ENCODE assay signal across 12 mouse cellular contexts in the genomic region with DNA sequence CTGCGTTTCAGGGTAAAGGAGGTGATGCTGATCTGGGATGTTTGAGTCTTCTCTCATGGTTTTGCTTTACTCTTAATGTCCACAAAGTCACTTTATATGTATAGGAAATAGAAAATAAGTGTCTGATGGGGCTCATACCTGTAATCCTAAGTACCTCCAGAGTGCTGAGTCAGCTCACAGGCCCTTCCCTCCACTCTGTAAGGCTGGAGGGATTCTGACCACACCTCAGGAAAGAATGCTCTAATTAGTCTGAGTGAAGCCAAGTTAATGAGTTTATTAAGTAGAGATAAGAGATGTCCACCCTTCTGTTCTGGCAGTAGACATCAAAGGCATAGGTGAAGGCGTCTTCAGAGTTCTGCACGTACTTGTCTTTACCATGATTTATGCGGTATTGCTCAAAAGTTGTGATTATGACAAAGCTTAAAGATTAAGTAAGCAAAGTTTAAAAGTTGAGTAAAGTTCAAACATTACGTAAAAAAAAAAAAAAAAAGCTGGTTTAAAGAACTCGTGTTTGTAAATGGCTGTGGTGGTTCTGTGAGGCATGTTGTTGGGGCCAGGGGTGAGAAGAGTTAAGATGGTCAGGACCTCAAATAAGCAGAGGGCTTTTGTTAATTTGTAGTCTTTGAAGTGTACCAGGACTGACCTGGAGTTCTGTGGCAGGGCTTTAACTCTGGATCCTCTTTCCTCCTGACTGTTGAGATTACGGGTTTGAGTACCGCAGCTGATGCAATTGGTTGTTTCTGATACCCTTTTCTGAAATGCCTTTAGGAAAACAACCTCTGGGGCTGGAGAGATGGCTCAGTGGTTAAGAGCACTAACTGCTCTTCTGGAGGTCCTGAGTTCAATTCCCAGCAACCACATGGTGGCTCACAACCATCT. TPM values are rescaled to one million over a fixed set of nuclear protein-coding genes. Genes with fewer than 3 reads are reported as not detected.
DNase-seq lines count a peak whose midpoint lies in the region; ATAC-seq and TF ChIP-seq lines count a peak whose summit lies in the region.
"Had no signal": no experiment of that assay in that cellular context is flagged by ENCODE, and none has a peak within 500 bp of the region (broad histone marks: within the 10 kb centered on the region; RNA-seq: fewer than 3 reads in every experiment).

No protein-coding gene starts in this region.

- no peaks in the 10 kb centered on the region for H3K9me3 ChIP-seq in heart, embryonic 14.5 days (ENCODE audit: control insufficient read depth, low read length)
- H3K9me3 ChIP-seq in neural tube, embryonic 12.5 days = no peaks in the 10 kb centered on the region
- H3K9me3 ChIP-seq in neural tube, embryonic 15.5 days (replicated peaks) = no peaks in the 10 kb centered on the region
- H3K9me3 ChIP-seq in intestine, embryonic 16.5 days (ENCODE audit: control insufficient read depth, low read length) = no peaks in the 10 kb centered on the region
- no peaks in the 10 kb centered on the region for H3K9me3 ChIP-seq in stomach, embryonic 15.5 days
- H3K9me3 ChIP-seq in midbrain, postnatal 0 days (ENCODE audit: low read length) = no peaks in the 10 kb centered on the region

- intact Hi-C loops in left cerebral cortex, adult 2 months (cut with DNase I) = no loop called here

- H3K27me3 ChIP-seq in heart, embryonic 14.5 days (ENCODE audit: control insufficient read depth, insufficient read depth, low read length) = no peaks in the 10 kb centered on the region
- H3K27me3 ChIP-seq in neural tube, embryonic 12.5 days (replicated peaks) = no peaks in the 10 kb centered on the region
- H3K27me3 ChIP-seq in neural tube, embryonic 15.5 days (replicated peaks) = no peaks in the 10 kb centered on the region
- no peaks in the 10 kb centered on the region for H3K27me3 ChIP-seq in intestine, embryonic 16.5 days (replicated peaks; ENCODE audit: control insufficient read depth, insufficient read depth, low read length)
- H3K27me3 ChIP-seq in stomach, embryonic 15.5 days (replicated peaks) = no peaks in the 10 kb centered on the region
- H3K27me3 ChIP-seq in midbrain, postnatal 0 days (ENCODE audit: insufficient read depth, low read length) = no peaks in the 10 kb centered on the region

- peaks cover 6 to 33% of the 10 kb centered on the region in 2 experiments for H3K4me1 ChIP-seq in heart, embryonic 14.5 days (ENCODE audit: control insufficient read depth in 2 of 2, insufficient read depth in 2 of 2, low read length in 2 of 2)
- H3K4me1 ChIP-seq in neural tube, embryonic 12.5 days = peaks cover 19% of the 10 kb centered on the region
- peaks cover 39% of the 10 kb centered on the region for H3K4me1 ChIP-seq in neural tube, embryonic 15.5 days
- H3K4me1 ChIP-seq in intestine, embryonic 16.5 days (ENCODE audit: control insufficient read depth, insufficient read depth, low read length) = peaks cover 29% of the 10 kb centered on the region
- peaks cover 23% of the 10 kb centered on the region for H3K4me1 ChIP-seq in stomach, embryonic 15.5 days
- H3K4me1 ChIP-seq in midbrain, postnatal 0 days (ENCODE audit: insufficient read depth, low read length) = peaks cover 12% of the 10 kb centered on the region; the same call in 1 of the 2 replicates

- H3K36me3 ChIP-seq in heart, embryonic 14.5 days (ENCODE audit: control insufficient read depth, insufficient read depth, low read length) = no peaks in the 10 kb centered on the region
- H3K36me3 ChIP-seq in neural tube, embryonic 12.5 days = no peaks in the 10 kb centered on the region
- no peaks in the 10 kb centered on the region for H3K36me3 ChIP-seq in neural tube, embryonic 15.5 days
- H3K36me3 ChIP-seq in intestine, embryonic 16.5 days (ENCODE audit: control insufficient read depth, insufficient read depth, low read length) = no peaks in the 10 kb centered on the region
- H3K36me3 ChIP-seq in stomach, embryonic 15.5 days = no peaks in the 10 kb centered on the region
- H3K36me3 ChIP-seq in midbrain, postnatal 0 days (ENCODE audit: insufficient read depth, low read length) = no peaks in the 10 kb centered on the region

- H3K9ac ChIP-seq in heart, embryonic 14.5 days (ENCODE audit: low read length) = no peak overlapping the region
- no peak overlapping the region for H3K9ac ChIP-seq in neural tube, embryonic 12.5 days
- H3K9ac ChIP-seq in neural tube, embryonic 15.5 days (replicated peaks) = no peak overlapping the region
- H3K9ac ChIP-seq in intestine, embryonic 16.5 days (ENCODE audit: low read depth, low read length) = peak overlapping the region; percentile 39; the same call in 1 of the 2 replicates
- H3K9ac ChIP-seq in stomach, embryonic 15.5 days = no peak overlapping the region
- H3K9ac ChIP-seq in midbrain, postnatal 0 days (replicated peaks; ENCODE audit: low read length, poor library complexity, severe bottlenecking) = no peak overlapping the region

- WGBS in heart, embryonic 14.5 days = 75% methylated on average over 8 of the region's 8 CpGs
- WGBS in neural tube, embryonic 12.5 days = 86% methylated on average over 8 of the region's 8 CpGs
- 83% methylated on average over 8 of the region's 8 CpGs for WGBS in neural tube, embryonic 15.5 days
- WGBS in intestine, embryonic 16.5 days = 52% methylated on average over 8 of the region's 8 CpGs
- WGBS in stomach, embryonic 15.5 days = 54% methylated on average over 8 of the region's 8 CpGs
- 91% methylated on average over 8 of the region's 8 CpGs for WGBS in midbrain, postnatal 0 days

- ATAC-seq in heart, embryonic 14.5 days (ENCODE audit: insufficient number of reproducible peaks, insufficient read depth, low FRiP score, low read depth) = no peak
- ATAC-seq in neural tube, embryonic 12.5 days (ENCODE audit: low FRiP score, low read depth) = no peak
- no peak for ATAC-seq in neural tube, embryonic 15.5 days (ENCODE audit: low FRiP score)
- peak; percentile 54 for ATAC-seq in intestine, embryonic 16.5 days
- ATAC-seq in stomach, embryonic 15.5 days (ENCODE audit: insufficient read depth, low FRiP score, low read depth) = no peak
- ATAC-seq in midbrain, postnatal 0 days (ENCODE audit: low FRiP score) = no peak

- DNase-seq in heart, adult 9 months (ENCODE audit: low spot score in 2 of 2) = no peak
- no peak for DNase-seq in left cerebral cortex, adult 2 months (ENCODE audit: extremely low spot score in 1 of 2, low spot score in 2 of 2)
- DNase-seq in midbrain, postnatal 0 days (ENCODE audit: low spot score) = no peak
- DNase-seq: heart, adult 2 months; layer of hippocampus, postnatal 36 days; right cerebral cortex, postnatal 14 days; thymus, postnatal 36 days had no signal

- no peak for TF ChIP-seq CTCF in left cerebral cortex, adult 2 months (IDR thresholded peaks at IDR 0.05)
- TF ChIP-seq CTCF in midbrain, postnatal 0 days (IDR thresholded peaks at IDR 0.05) = no peak

- peak overlapping the region; percentile 95 for H3K4me2 ChIP-seq in heart, embryonic 14.5 days (ENCODE audit: low read length)
- H3K4me2 ChIP-seq in neural tube, embryonic 12.5 days (replicated peaks) = 0 out of 2 replicates have a peak overlapping the region, but pooled peaks have one; percentile 99
- no peak overlapping the region for H3K4me2 ChIP-seq in neural tube, embryonic 15.5 days
- peak overlapping the region; percentile 69; the same call in 1 of the 2 replicates for H3K4me2 ChIP-seq in intestine, embryonic 16.5 days (ENCODE audit: low read depth, low read length)
- H3K4me2 ChIP-seq in stomach, embryonic 15.5 days = peak overlapping the region; percentile 81
- H3K4me2 ChIP-seq in midbrain, postnatal 0 days (ENCODE audit: low read depth, low read length, poor library complexity, severe bottlenecking) = no peak overlapping the region

- H3K27ac ChIP-seq in heart, embryonic 14.5 days (replicated peaks in 1 of 2; ENCODE audit: control insufficient read depth in 1 of 2, insufficient read depth in 1 of 2, low read depth in 2 of 2, low read length in 2 of 2) = peak overlapping the region in 1 of 2 experiments; percentile 87; a peak in 2 of 4 replicates
- no peak overlapping the region for H3K27ac ChIP-seq in neural tube, embryonic 12.5 days
- H3K27ac ChIP-seq in neural tube, embryonic 15.5 days (replicated peaks) = no peak overlapping the region
- H3K27ac ChIP-seq in intestine, embryonic 16.5 days (ENCODE audit: low read length) = peak overlapping the region; percentile 82
- H3K27ac ChIP-seq in stomach, embryonic 15.5 days = peak overlapping the region; percentile 89
- H3K27ac ChIP-seq in left cerebral cortex, adult 2 months = no peak overlapping the region
- no peak overlapping the region for H3K27ac ChIP-seq in midbrain, postnatal 0 days (ENCODE audit: low read depth, low read length)

- H3K4me3 ChIP-seq in heart, embryonic 14.5 days (ENCODE audit: control insufficient read depth in 1 of 2, insufficient read depth in 1 of 2, low read depth in 1 of 2, low read length in 2 of 2) = peak overlapping the region in 1 of 2 experiments; percentile 62; a peak in 1 of 4 replicates
- H3K4me3 ChIP-seq in neural tube, embryonic 12.5 days = no peak overlapping the region
- H3K4me3 ChIP-seq in neural tube, embryonic 15.5 days (replicated peaks) = no peak overlapping the region
- H3K4me3 ChIP-seq in intestine, embryonic 16.5 days (ENCODE audit: low read length) = peak overlapping the region; percentile 3; the same call in 1 of the 2 replicates
- H3K4me3 ChIP-seq in stomach, embryonic 15.5 days (replicated peaks) = no peak overlapping the region; the same call in 1 of the 2 replicates
- H3K4me3 ChIP-seq in left cerebral cortex, adult 2 months = no peak overlapping the region
- no peak overlapping the region for H3K4me3 ChIP-seq in midbrain, postnatal 0 days (ENCODE audit: low read depth, low read length)

RNA-seq across cellular contexts. Expression of gene Ncoa4, which starts 4.7 kb away (rescaled TPM):
- polyA plus RNA-seq in heart, embryonic 14.5 days (2014; fragmentation: Nextera tagmentation; extraction: Ambion mirVana) = 124 and 147 TPM in 2 replicates
- polyA plus RNA-seq in neural tube, embryonic 12.5 days (2016; fragmentation: Nextera tagmentation; extraction: Ambion mirVana) = 89.2 and 90.2 TPM in 2 replicates
- polyA plus RNA-seq in neural tube, embryonic 15.5 days (2015; fragmentation: Nextera tagmentation; extraction: Ambion mirVana) = 97.9 and 110 TPM in 2 replicates
- polyA plus RNA-seq in intestine, embryonic 16.5 days (2015; fragmentation: Nextera tagmentation; extraction: Ambion mirVana) = 208 and 249 TPM in 2 replicates
- polyA plus RNA-seq in stomach, embryonic 15.5 days (2015; fragmentation: Nextera tagmentation; extraction: Ambion mirVana) = 122 and 136 TPM in 2 replicates
- 10 to 100 TPM; 83.6 to 98.8 TPM for total RNA-seq in left cerebral cortex, adult 2 months (2021)
- total RNA-seq in midbrain, postnatal 0 days (2014; rRNA removed) = 117 and 151 TPM in 2 replicates
- 80.1 and 83.4 TPM in 2 replicates for polyA plus RNA-seq in midbrain, postnatal 0 days (2015; fragmentation: Nextera tagmentation; extraction: Ambion mirVana)

RNA-seq across cellular contexts. Expression of gene Msmb, which starts 22.6 kb away (rescaled TPM):
- polyA plus RNA-seq in heart, embryonic 14.5 days (2014; fragmentation: Nextera tagmentation; extraction: Ambion mirVana) = 0.55 TPM in 1 of 2 replicates, not detected in the other
- polyA plus RNA-seq in neural tube, embryonic 12.5 days (2016; fragmentation: Nextera tagmentation; extraction: Ambion mirVana) = not detected in 2 replicates
- not detected in 2 replicates for polyA plus RNA-seq in neural tube, embryonic 15.5 days (2015; fragmentation: Nextera tagmentation; extraction: Ambion mirVana)
- not detected in 2 replicates for polyA plus RNA-seq in intestine, embryonic 16.5 days (2015; fragmentation: Nextera tagmentation; extraction: Ambion mirVana)
- not detected in 2 replicates for polyA plus RNA-seq in stomach, embryonic 15.5 days (2015; fragmentation: Nextera tagmentation; extraction: Ambion mirVana)
- not detected for total RNA-seq in left cerebral cortex, adult 2 months (2021)
- total RNA-seq in midbrain, postnatal 0 days (2014; rRNA removed) = not detected in 2 replicates
- polyA plus RNA-seq in midbrain, postnatal 0 days (2015; fragmentation: Nextera tagmentation; extraction: Ambion mirVana) = not detected in 2 replicates
- total RNA-seq: heart, adult 2 months; layer of hippocampus, postnatal 36 days had no signal
- polyA plus RNA-seq: heart, adult 2 months had no signal

RNA-seq across cellular contexts. Expression of gene Timm23, which starts 37.3 kb away (rescaled TPM):
- 317 and 326 TPM in 2 replicates for polyA plus RNA-seq in heart, embryonic 14.5 days (2014; fragmentation: Nextera tagmentation; extraction: Ambion mirVana)
- 220 and 229 TPM in 2 replicates for polyA plus RNA-seq in neural tube, embryonic 12.5 days (2016; fragmentation: Nextera tagmentation; extraction: Ambion mirVana)
- polyA plus RNA-seq in neural tube, embryonic 15.5 days (2015; fragmentation: Nextera tagmentation; extraction: Ambion mirVana) = 251 and 260 TPM in 2 replicates
- 312 and 350 TPM in 2 replicates for polyA plus RNA-seq in intestine, embryonic 16.5 days (2015; fragmentation: Nextera tagmentation; extraction: Ambion mirVana)
- 203 and 260 TPM in 2 replicates for polyA plus RNA-seq in stomach, embryonic 15.5 days (2015; fragmentation: Nextera tagmentation; extraction: Ambion mirVana)
- 10 to 100 TPM; 56.1 to 75.8 TPM for total RNA-seq in left cerebral cortex, adult 2 months (2021)
- 107 and 113 TPM in 2 replicates for total RNA-seq in midbrain, postnatal 0 days (2014; rRNA removed)
- polyA plus RNA-seq in midbrain, postnatal 0 days (2015; fragmentation: Nextera tagmentation; extraction: Ambion mirVana) = 242 and 251 TPM in 2 replicates

RNA-seq across cellular contexts. Expression of gene Parg, which starts 37.3 kb away (rescaled TPM):
- polyA plus RNA-seq in heart, embryonic 14.5 days (2014; fragmentation: Nextera tagmentation; extraction: Ambion mirVana) = 30.2 and 34.6 TPM in 2 replicates
- polyA plus RNA-seq in neural tube, embryonic 12.5 days (2016; fragmentation: Nextera tagmentation; extraction: Ambion mirVana) = 57.1 and 61.0 TPM in 2 replicates
- 28.1 and 34.8 TPM in 2 replicates for polyA plus RNA-seq in neural tube, embryonic 15.5 days (2015; fragmentation: Nextera tagmentation; extraction: Ambion mirVana)
- 24.7 and 28.2 TPM in 2 replicates for polyA plus RNA-seq in intestine, embryonic 16.5 days (2015; fragmentation: Nextera tagmentation; extraction: Ambion mirVana)
- 34.2 and 41.6 TPM in 2 replicates for polyA plus RNA-seq in stomach, embryonic 15.5 days (2015; fragmentation: Nextera tagmentation; extraction: Ambion mirVana)
- 10 to 100 TPM; 42.5 to 42.8 TPM for total RNA-seq in left cerebral cortex, adult 2 months (2021)
- total RNA-seq in midbrain, postnatal 0 days (2014; rRNA removed) = 40.7 and 45.9 TPM in 2 replicates
- 24.7 and 25.7 TPM in 2 replicates for polyA plus RNA-seq in midbrain, postnatal 0 days (2015; fragmentation: Nextera tagmentation; extraction: Ambion mirVana)

Comparison
In these comparisons a context has a peak if more than half of its experiments do, and no peak if none do; other contexts are left out.
1. H3K4me2 ChIP-seq: peak in heart, embryonic 14.5 days (single experiment), neural tube, embryonic 12.5 days (single experiment), intestine, embryonic 16.5 days (single experiment) and stomach, embryonic 15.5 days (single experiment); none in neural tube, embryonic 15.5 days (single experiment) and midbrain, postnatal 0 days (single experiment).
2. H3K27ac ChIP-seq: peak in intestine, embryonic 16.5 days (single experiment) and stomach, embryonic 15.5 days (single experiment); none in neural tube, embryonic 12.5 days (single experiment), neural tube, embryonic 15.5 days (single experiment), left cerebral cortex, adult 2 months (single experiment) and midbrain, postnatal 0 days (single experiment).